Mouse (Mus musculus) forebrain, embryonic 13.5 days (tissue): Measurements from ENCODE around the gene A3galt2. TPM values are rescaled to one million over a fixed set of nuclear protein-coding genes. Genes with fewer than 3 reads are reported as not detected.

Experiments used
- ATAC-seq: fragments of 200-750 bp; cut with Nextera tagmentation; 2 replicates; pipeline ENCODE4 v1.8.0; 2017
- H3K27ac ChIP-seq: fragments of 300-500 bp; sonication (generic); 2 replicates; pipeline ENCODE4 v1.5.1; 2015; ENCODE audit warnings: inconsistent platforms, mild to moderate bottlenecking, moderate library complexity
- H3K27me3 ChIP-seq: fragments of 300-500 bp; sonication (generic); 2 replicates; pipeline ENCODE4 v1.6.1; 2015; ENCODE audit warnings: mild to moderate bottlenecking, inconsistent platforms
- H3K36me3 ChIP-seq: fragments of 300-500 bp; sonication (generic); 2 replicates; pipeline ENCODE4 v1.6.1; 2015; ENCODE audit warnings: mild to moderate bottlenecking, inconsistent platforms; ENCODE audit not compliant: poor library complexity, severe bottlenecking
- H3K4me1 ChIP-seq: fragments of 300-500 bp; sonication (generic); 2 replicates; pipeline ENCODE4 v1.6.1; 2015; ENCODE audit warnings: inconsistent platforms
- H3K4me2 ChIP-seq: fragments of 300-500 bp; sonication (generic); 2 replicates; pipeline ENCODE4 v1.6.1; 2015; ENCODE audit warnings: inconsistent platforms, mild to moderate bottlenecking, moderate library complexity
- H3K4me3 ChIP-seq: fragments of 300-500 bp; sonication (generic); 2 replicates; pipeline ENCODE4 v1.5.1; 2015; ENCODE audit warnings: mild to moderate bottlenecking, inconsistent platforms
- H3K9ac ChIP-seq: fragments of 300-500 bp; sonication (generic); 2 replicates; pipeline ENCODE4 v1.6.1; 2015; ENCODE audit warnings: mild to moderate bottlenecking, inconsistent platforms
- H3K9me3 ChIP-seq: fragments of 300-500 bp; sonication (generic); replicated peaks from 2 replicates; pipeline ENCODE4 v1.6.1; 2016; ENCODE audit warnings: inconsistent platforms
- WGBS: fragments of 180-500 bp; shearing (Covaris S2); methylation state at CpG from one replicate; pipeline ENCODE4 v1.1.7; 2015; 5-methylcytosine and 5-hydroxymethylcytosine counted together
- polyA plus RNA-seq: library from polyadenylated mRNA; unstranded; fragments of >200 nt; fragmentation: Nextera tagmentation; extraction: Ambion mirVana; gene quantifications from 2 replicates; pipeline ENCODE4 v1.2.1, GENCODE M21; 2015

The A3galt2 gene
- 0.67 and 0.88 TPM in 2 replicates for polyA plus RNA-seq

- Histone ChIP-seq H3K27ac (peak within 1 kb of the TSS; percentile 68), H3K36me3 (peaks cover 57% of the 10 kb centered on the region), H3K27me3 (no peaks in the 10 kb centered on the region)
Observed at GRCm38 (mm10) chr4:128755064-128755463, at the start of gene A3galt2. A3galt2 (plus strand) TSS chr4:128755364.

GRCm38 (mm10) chr4:128706626-128707025 lies 48.5 kb upstream of the A3galt2 start:
- Histone ChIP-seq H3K9ac (no peak overlapping the region), H3K4me1 (peaks cover 14% of the 10 kb centered on the region), H3K27me3 (peaks cover 4% of the 10 kb centered on the region; the same call in 1 of the 2 replicates), H3K4me3 (no peak overlapping the region), H3K9me3 (no peaks in the 10 kb centered on the region), H3K27ac (no peak overlapping the region), H3K36me3 (peaks cover 28% of the 10 kb centered on the region; the same call in 1 of the 2 replicates), H3K4me2 (no peak overlapping the region)
- no peak for ATAC-seq
- 21% methylated on average over 9 of the region's 9 CpGs for WGBS

More at GRCm38 (mm10) chr4:128755064-128755463, at the start of gene A3galt2:
- Histone ChIP-seq H3K9ac (peak within 1 kb of the TSS; percentile 19; the same call in 1 of the 2 replicates), H3K9me3 (no peaks in the 10 kb centered on the region), H3K4me1 (0 out of 2 replicates have a peak, but pooled peaks cover 4% of the 10 kb centered on the region), H3K4me2 (no peak within 1 kb of the TSS), H3K4me3 (no peak within 1 kb of the TSS)
- 76% methylated on average over 3 of the region's 3 CpGs for WGBS
- ATAC-seq: 0 out of 2 replicates have a peak, but pooled peaks have one; percentile 17

DNA sequence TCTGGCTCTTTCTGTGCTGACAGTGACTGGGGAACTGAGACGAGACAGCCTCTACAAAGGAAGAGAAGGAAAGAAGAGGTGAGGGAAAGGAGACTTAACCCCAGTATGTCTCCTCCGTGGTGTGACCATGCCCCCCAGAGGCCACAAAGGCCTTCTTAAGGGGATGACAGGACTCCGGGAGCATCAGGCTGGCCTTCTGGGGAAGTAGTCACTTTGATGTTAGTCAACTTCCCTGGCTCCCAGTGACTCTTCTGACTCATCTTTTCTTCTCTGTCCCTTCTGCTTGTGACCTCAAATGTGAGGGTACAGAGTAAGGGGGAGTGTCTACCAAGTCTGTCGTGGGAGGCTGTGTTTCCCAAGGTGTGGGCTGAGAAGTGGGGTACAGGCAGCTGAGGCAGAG lies 47.8 kb upstream of the A3galt2 start:
- WGBS: 42% methylated on average over 4 of the region's 4 CpGs
- Histone ChIP-seq H3K36me3 (peaks cover 28% of the 10 kb centered on the region; the same call in 1 of the 2 replicates), H3K27ac (no peak overlapping the region), H3K9me3 (no peaks in the 10 kb centered on the region), H3K4me3 (no peak overlapping the region), H3K4me2 (no peak overlapping the region), H3K4me1 (peaks cover 22% of the 10 kb centered on the region), H3K9ac (no peak overlapping the region), H3K27me3 (peaks cover 4% of the 10 kb centered on the region; the same call in 1 of the 2 replicates)
- ATAC-seq: no peak

- Histone ChIP-seq H3K4me1 (peaks cover 34% of the 10 kb centered on the region), H3K4me2 (no peak overlapping the region), H3K27me3 (peaks cover 4% of the 10 kb centered on the region; the same call in 1 of the 2 replicates), H3K4me3 (no peak overlapping the region), H3K27ac (no peak overlapping the region), H3K9ac (no peak overlapping the region), H3K9me3 (no peaks in the 10 kb centered on the region), H3K36me3 (peaks cover 28% of the 10 kb centered on the region; the same call in 1 of the 2 replicates)
- 85% methylated on average over 15 of the region's 15 CpGs for WGBS
- ATAC-seq: no peak
Observed at GRCm38 (mm10) chr4:128709061-128709780, 45.9 kb upstream of the A3galt2 start.

- Histone ChIP-seq H3K9ac (no peak overlapping the region), H3K27ac (no peak overlapping the region), H3K27me3 (peaks cover 4% of the 10 kb centered on the region; the same call in 1 of the 2 replicates), H3K4me1 (peaks cover 40% of the 10 kb centered on the region), H3K36me3 (peaks cover 28% of the 10 kb centered on the region; the same call in 1 of the 2 replicates), H3K9me3 (no peaks in the 10 kb centered on the region), H3K4me2 (no peak overlapping the region), H3K4me3 (no peak overlapping the region)
- 90% methylated on average over 12 of the region's 12 CpGs for WGBS
- no peak for ATAC-seq
Observed at GRCm38 (mm10) chr4:128709781-128710166, 45.4 kb upstream of the A3galt2 start.

- WGBS: 80% methylated on average over 6 of the region's 6 CpGs
- ATAC-seq: no peak
- Histone ChIP-seq H3K9me3 (no peaks in the 10 kb centered on the region), H3K9ac (no peak overlapping the region), H3K27me3 (peaks cover 4% of the 10 kb centered on the region; the same call in 1 of the 2 replicates), H3K36me3 (peaks cover 28% of the 10 kb centered on the region; the same call in 1 of the 2 replicates), H3K27ac (no peak overlapping the region), H3K4me3 (no peak overlapping the region), H3K4me1 (peaks cover 45% of the 10 kb centered on the region), H3K4me2 (no peak overlapping the region)
Observed at GRCm38 (mm10) chr4:128710286-128710685, 44.9 kb upstream of the A3galt2 start.

- Histone ChIP-seq H3K27me3 (peaks cover 4% of the 10 kb centered on the region; the same call in 1 of the 2 replicates), H3K27ac (peak overlapping the region; percentile 45; the same call in 1 of the 2 replicates), H3K4me3 (no peak overlapping the region), H3K4me2 (peak overlapping the region; percentile 58; the same call in 1 of the 2 replicates), H3K9me3 (no peaks in the 10 kb centered on the region), H3K36me3 (peaks cover 28% of the 10 kb centered on the region; the same call in 1 of the 2 replicates), H3K4me1 (peaks cover 50% of the 10 kb centered on the region), H3K9ac (peak overlapping the region; percentile 46; the same call in 1 of the 2 replicates)
- ATAC-seq: no peak
- 72% methylated on average over 9 of the region's 9 CpGs for WGBS
Observed at GRCm38 (mm10) chr4:128710800-128711199, 44.4 kb upstream of the A3galt2 start.

DNA sequence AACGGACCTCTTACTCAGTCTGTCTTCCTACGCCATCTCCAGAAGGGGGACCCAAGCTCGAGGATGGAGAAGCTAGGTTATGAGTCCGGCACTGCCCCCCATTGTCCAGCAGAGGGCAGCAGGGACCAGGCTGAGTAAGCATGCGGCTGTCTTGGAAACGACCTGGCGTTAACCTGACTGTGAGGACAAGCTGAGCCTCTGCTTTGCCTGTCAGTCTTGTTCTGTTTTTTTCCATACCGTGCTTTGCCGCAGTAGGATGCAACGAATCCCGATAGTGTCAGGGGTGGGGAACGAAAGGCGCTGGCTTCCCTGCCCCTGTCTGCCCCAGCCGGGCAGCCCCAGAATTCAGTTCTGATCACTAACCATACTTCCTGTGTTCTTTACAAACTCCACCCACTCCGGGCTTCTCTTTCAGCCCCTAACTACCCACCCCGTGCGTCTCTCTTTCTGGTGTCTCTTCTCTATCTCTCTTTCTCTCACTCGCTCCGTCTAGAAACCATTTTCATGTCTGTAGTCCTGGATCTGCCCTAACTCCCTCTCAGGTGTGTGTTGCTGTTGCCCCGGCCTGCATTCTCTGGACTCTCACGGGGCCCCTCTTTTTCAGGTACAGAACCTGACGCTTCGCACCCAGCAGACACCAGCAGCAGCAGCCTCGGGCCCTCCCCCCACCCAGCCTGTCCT lies 43.6 kb upstream of the A3galt2 start:
- H3K4me1 ChIP-seq: peaks cover 58% of the 10 kb centered on the region
- 3% methylated on average over 24 of the region's 24 CpGs for WGBS
- H3K9me3 ChIP-seq: no peaks in the 10 kb centered on the region
- peak overlapping the region; percentile 45 for H3K27ac ChIP-seq
- peaks cover 4% of the 10 kb centered on the region; the same call in 1 of the 2 replicates for H3K27me3 ChIP-seq
- H3K9ac ChIP-seq: peak overlapping the region; percentile 46
- peak overlapping the region; percentile 19; the same call in 1 of the 2 replicates for H3K4me3 ChIP-seq
- peak overlapping the region; percentile 58 for H3K4me2 ChIP-seq
- ATAC-seq: peak; percentile 61
- H3K36me3 ChIP-seq: peaks cover 24% of the 10 kb centered on the region; the same call in 1 of the 2 replicates

DNA sequence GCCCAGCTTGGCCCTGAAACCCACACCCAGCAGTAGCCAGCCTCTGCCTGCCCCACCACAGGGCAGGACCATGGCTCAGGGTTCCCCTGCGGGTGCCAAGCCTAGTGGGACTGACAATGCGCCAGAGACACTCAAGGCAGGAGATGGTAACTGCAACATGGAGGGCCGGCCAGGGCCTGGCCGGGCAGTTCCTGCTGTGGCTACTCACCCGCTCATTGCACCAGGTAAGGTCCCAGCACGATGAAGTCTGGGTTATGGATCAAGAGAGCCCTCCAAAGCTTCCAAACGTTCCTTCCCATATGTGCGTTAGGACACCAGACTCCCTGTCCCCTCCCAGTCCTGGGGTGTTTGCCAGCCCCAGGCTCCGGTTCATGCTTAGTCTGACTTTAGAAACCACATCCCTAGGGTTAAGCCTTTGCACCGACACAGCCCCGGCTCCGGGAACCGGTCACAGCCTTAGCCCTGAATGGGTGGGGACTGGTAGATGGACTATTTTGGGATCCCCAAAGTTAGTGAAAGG lies 43.0 kb upstream of the A3galt2 start:
- Histone ChIP-seq H3K36me3 (peaks cover 24% of the 10 kb centered on the region; the same call in 1 of the 2 replicates), H3K27me3 (peaks cover 4% of the 10 kb centered on the region; the same call in 1 of the 2 replicates), H3K9ac (peak overlapping the region; percentile 39), H3K4me3 (0 out of 2 replicates have a peak overlapping the region, but pooled peaks have one; percentile 19), H3K9me3 (no peaks in the 10 kb centered on the region), H3K4me2 (peak overlapping the region; percentile 58), H3K27ac (peak overlapping the region; percentile 45), H3K4me1 (peaks cover 63% of the 10 kb centered on the region)
- 26% methylated on average over 13 of the region's 13 CpGs for WGBS
- no peak for ATAC-seq

- Histone ChIP-seq H3K4me1 (peaks cover 71% of the 10 kb centered on the region), H3K9me3 (no peaks in the 10 kb centered on the region), H3K27me3 (peaks cover 4% of the 10 kb centered on the region; the same call in 1 of the 2 replicates), H3K36me3 (peaks cover 21% of the 10 kb centered on the region; the same call in 1 of the 2 replicates), H3K27ac (no peak overlapping the region), H3K4me2 (no peak overlapping the region), H3K9ac (no peak overlapping the region), H3K4me3 (no peak overlapping the region)
- 83% methylated on average over 6 of the region's 6 CpGs for WGBS
- ATAC-seq: no peak
Observed at GRCm38 (mm10) chr4:128712941-128713340, 42.2 kb upstream of the A3galt2 start.

DNA sequence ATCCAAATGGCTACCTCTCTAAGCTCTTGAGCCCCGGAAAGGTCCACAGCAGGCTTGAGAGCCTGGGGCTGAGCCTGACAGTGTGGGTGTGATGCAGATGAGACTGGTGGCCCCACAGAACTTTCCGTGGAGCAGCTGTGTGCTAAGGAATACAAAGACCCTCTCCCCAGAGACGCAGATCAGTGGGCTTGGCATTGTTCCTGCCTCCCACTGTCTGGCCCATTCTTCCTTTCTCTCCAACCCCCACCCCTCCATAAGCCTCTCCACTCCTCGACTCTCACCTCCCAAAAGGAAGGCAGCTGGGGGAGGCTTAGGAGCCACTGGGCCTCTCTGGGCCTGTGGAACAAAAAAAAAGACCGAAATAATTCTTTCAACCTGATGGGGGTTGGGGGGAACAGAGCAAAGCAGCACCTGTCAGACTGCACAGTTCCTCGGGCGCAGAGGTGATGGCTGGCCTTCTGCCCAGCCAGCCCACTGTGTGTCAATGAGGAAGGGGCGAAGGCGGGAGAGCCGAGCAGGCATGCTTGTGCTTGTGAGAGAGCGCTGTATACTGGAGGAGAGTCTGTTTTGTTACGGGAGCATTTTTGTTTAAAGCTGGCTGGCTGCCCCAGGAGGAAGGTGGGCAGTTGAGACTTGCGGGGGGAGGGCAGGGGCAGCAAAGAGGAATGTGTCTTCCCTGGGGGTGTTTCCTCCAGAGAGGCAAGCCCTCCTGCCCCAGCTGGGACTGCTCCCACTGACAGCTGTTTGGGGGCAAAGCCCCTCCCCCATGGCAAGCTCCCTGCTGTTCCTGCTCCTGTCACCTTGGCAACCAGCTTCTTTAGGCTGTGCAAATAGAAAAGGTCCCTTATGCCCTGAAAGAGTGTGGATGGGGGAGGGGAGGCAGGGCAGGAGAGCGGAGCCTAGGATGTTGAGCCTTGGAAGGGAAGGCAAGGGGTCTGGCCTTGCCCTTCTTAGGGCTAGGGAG lies 39.6 kb upstream of the A3galt2 start:
- peak; percentile 83 for ATAC-seq
- Histone ChIP-seq H3K27me3 (no peaks in the 10 kb centered on the region), H3K9me3 (no peaks in the 10 kb centered on the region), H3K4me3 (no peak overlapping the region), H3K4me2 (peak overlapping the region; percentile 47), H3K9ac (peak overlapping the region; percentile 28), H3K36me3 (no peaks in the 10 kb centered on the region), H3K4me1 (peaks cover 90% of the 10 kb centered on the region), H3K27ac (peak overlapping the region; percentile 97)
- under 1% methylated on average over 14 of the region's 14 CpGs for WGBS
